Comparison of ENCODE assay signal across 16 mouse cellular contexts in the genomic region with DNA sequence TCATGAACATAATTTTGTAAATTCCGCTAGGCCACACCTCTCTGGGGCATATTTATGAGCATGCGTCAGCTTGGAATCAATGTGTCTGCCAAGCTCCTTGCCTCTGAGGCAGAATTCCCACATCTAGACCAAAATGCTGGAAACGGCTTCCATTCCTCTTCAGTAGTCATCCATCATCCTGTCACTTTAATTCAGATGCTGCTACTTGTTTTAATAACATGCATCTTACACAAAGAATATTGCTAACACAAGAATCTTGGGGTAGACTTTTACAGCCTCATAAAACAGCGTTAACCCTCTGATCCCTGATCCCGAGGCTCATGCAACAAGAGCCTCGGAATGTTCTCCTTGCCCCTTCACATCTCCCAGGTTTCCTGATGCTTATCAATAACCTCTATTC.
DNase-seq lines count a peak whose midpoint lies in the region; ATAC-seq and TF ChIP-seq lines count a peak whose summit lies in the region.
"Had no signal": no experiment of that assay in that cellular context is flagged by ENCODE, and none has a peak within 500 bp of the region (broad histone marks: within the 10 kb centered on the region; RNA-seq: fewer than 3 reads in every experiment).

No protein-coding gene starts in this region.

- H3K27ac ChIP-seq in kidney, embryonic 16.5 days (ENCODE audit: low read length): no peak overlapping the region
- no peak overlapping the region for H3K27ac ChIP-seq in kidney, embryonic 14.5 days (ENCODE audit: low read depth, low read length)
- H3K27ac ChIP-seq in limb, embryonic 14.5 days (replicated peaks; ENCODE audit: low read depth, low read length): no peak overlapping the region
- H3K27ac ChIP-seq: heart, embryonic 10.5 days; limb, embryonic 12.5 days; midbrain, embryonic 13.5 days had no signal

- 32% methylated on average over 6 of the region's 6 CpGs for WGBS in kidney, embryonic 16.5 days
- WGBS in kidney, embryonic 14.5 days: 37% methylated on average over 6 of the region's 6 CpGs
- WGBS in limb, embryonic 14.5 days: 29% methylated on average over 6 of the region's 6 CpGs

- DNase-seq in NIH3T3 (ENCODE audit: low read depth): peak; percentile 24
- peak; percentile 27 for DNase-seq in embryo, embryonic 11 days
- DNase-seq in limb, embryonic 14.5 days (ENCODE audit: low spot score): peak; percentile 44
- DNase-seq in heart, adult 9 months (ENCODE audit: low spot score in 2 of 2): no peak
- no peak for DNase-seq in left cerebral cortex, adult 11 months (ENCODE audit: low spot score)
- DNase-seq: cerebellum, adult 18-20 months; gastrocnemius, postnatal 10 days; lung, postnatal 4 days had no signal

- no peak overlapping the region for H3K4me2 ChIP-seq in kidney, embryonic 16.5 days (replicated peaks; ENCODE audit: low read depth, low read length)
- no peak overlapping the region for H3K4me2 ChIP-seq in kidney, embryonic 14.5 days (replicated peaks; ENCODE audit: low read depth, low read length)
- no peak overlapping the region for H3K4me2 ChIP-seq in limb, embryonic 14.5 days (replicated peaks; ENCODE audit: low read depth, low read length, severe bottlenecking)
- H3K4me2 ChIP-seq: limb, embryonic 12.5 days; midbrain, embryonic 13.5 days had no signal

- no peak overlapping the region for H3K4me3 ChIP-seq in kidney, embryonic 16.5 days (ENCODE audit: low read length)
- H3K4me3 ChIP-seq in kidney, embryonic 14.5 days (ENCODE audit: low read length): no peak overlapping the region
- no peak overlapping the region for H3K4me3 ChIP-seq in limb, embryonic 14.5 days (replicated peaks; ENCODE audit: low read length)
- H3K4me3 ChIP-seq: heart, embryonic 10.5 days; limb, embryonic 12.5 days; midbrain, embryonic 13.5 days had no signal

- no peaks in the 10 kb centered on the region for H3K9me3 ChIP-seq in kidney, embryonic 16.5 days (ENCODE audit: low read length)
- H3K9me3 ChIP-seq in kidney, embryonic 14.5 days (ENCODE audit: control insufficient read depth, low read length): no peaks in the 10 kb centered on the region
- H3K9me3 ChIP-seq in limb, embryonic 14.5 days (ENCODE audit: control insufficient read depth, low read length): no peaks in the 10 kb centered on the region
- H3K9me3 ChIP-seq: heart, embryonic 10.5 days; limb, embryonic 12.5 days; midbrain, embryonic 13.5 days had no signal

- no peaks in the 10 kb centered on the region for H3K27me3 ChIP-seq in kidney, embryonic 16.5 days (ENCODE audit: insufficient read depth, low read length)
- H3K27me3 ChIP-seq in kidney, embryonic 14.5 days (ENCODE audit: control insufficient read depth, insufficient read depth, low read length): no peaks in the 10 kb centered on the region
- H3K27me3 ChIP-seq in limb, embryonic 14.5 days (ENCODE audit: control insufficient read depth, insufficient read depth, low read length): no peaks in the 10 kb centered on the region
- H3K27me3 ChIP-seq: limb, embryonic 12.5 days; midbrain, embryonic 13.5 days had no signal

- H3K9ac ChIP-seq in kidney, embryonic 16.5 days (replicated peaks; ENCODE audit: low read length): no peak overlapping the region
- no peak overlapping the region for H3K9ac ChIP-seq in kidney, embryonic 14.5 days (ENCODE audit: low read depth, low read length)
- H3K9ac ChIP-seq in limb, embryonic 14.5 days (ENCODE audit: low read depth, low read length, severe bottlenecking): no peak overlapping the region
- H3K9ac ChIP-seq: limb, embryonic 12.5 days; midbrain, embryonic 13.5 days had no signal

- ATAC-seq in kidney, embryonic 16.5 days (ENCODE audit: low FRiP score, low TSS enrichment): 0 out of 2 replicates have a peak, but pooled peaks have one; percentile 54
- ATAC-seq in kidney, embryonic 14.5 days (ENCODE audit: low FRiP score, low TSS enrichment): no peak
- ATAC-seq in limb, embryonic 14.5 days (ENCODE audit: low FRiP score, low read depth): no peak
- ATAC-seq: activated CD4-positive, CD25-positive, alpha-beta regulatory T cell, adult 4 months; CD4-positive, CD25-positive, alpha-beta regulatory T cell, adult 4 months; intestine, postnatal 0 days; midbrain, embryonic 13.5 days had no signal

- H3K4me1 ChIP-seq in kidney, embryonic 16.5 days (ENCODE audit: insufficient read depth, low read length): no peaks in the 10 kb centered on the region
- peaks cover 5% of the 10 kb centered on the region; the same call in 1 of the 2 replicates for H3K4me1 ChIP-seq in kidney, embryonic 14.5 days (ENCODE audit: control insufficient read depth, insufficient read depth, low read length)
- 0 out of 2 replicates have a peak, but pooled peaks cover 4% of the 10 kb centered on the region for H3K4me1 ChIP-seq in limb, embryonic 14.5 days (ENCODE audit: control insufficient read depth, insufficient read depth, low read length)
- H3K4me1 ChIP-seq: heart, embryonic 10.5 days; limb, embryonic 12.5 days; midbrain, embryonic 13.5 days had no signal

- H3K36me3 ChIP-seq in kidney, embryonic 16.5 days (ENCODE audit: insufficient read depth, low read length): no peaks in the 10 kb centered on the region
- no peaks in the 10 kb centered on the region for H3K36me3 ChIP-seq in kidney, embryonic 14.5 days (ENCODE audit: control insufficient read depth, insufficient read depth, low read length)
- H3K36me3 ChIP-seq in limb, embryonic 14.5 days (ENCODE audit: control insufficient read depth, insufficient read depth, low read length): no peaks in the 10 kb centered on the region
- H3K36me3 ChIP-seq: heart, embryonic 10.5 days; limb, embryonic 12.5 days; midbrain, embryonic 13.5 days had no signal

- no peak for TF ChIP-seq POLR2A in limb, embryonic 14.5 days (IDR thresholded peaks at IDR 0.05; ENCODE audit: borderline replicate concordance, extremely low read depth, insufficient read depth, insufficient read length)

Comparison
In these comparisons a context has a peak if more than half of its experiments do, and no peak if none do; other contexts are left out.
1. DNase-seq: peak in NIH3T3 (single experiment), embryo, embryonic 11 days (single experiment) and limb, embryonic 14.5 days (single experiment); none in heart, adult 9 months (0 of 2) and left cerebral cortex, adult 11 months (single experiment).